Mouse (Mus musculus) liver, adult 2 months (tissue): Measurements from ENCODE around the gene Eml1. TPM values are rescaled to one million over a fixed set of nuclear protein-coding genes. Genes with fewer than 3 reads are reported as not detected.

Source experiments
- DNase-seq: peaks from one replicate; pipeline ENCODE4 v3.0.0-alpha.2; 2011; ENCODE audit warnings: low read depth, low spot score; ENCODE audit errors: extremely low read depth
- H3K27ac ChIP-seq: fragments of 200-500 bp; replicated peaks from 2 replicates; pipeline ENCODE4 v1.5.1; 2012; ENCODE audit warnings: low read depth, mild to moderate bottlenecking, control low read depth, inconsistent platforms, low read length; ENCODE audit not compliant: insufficient read depth
- H3K27me3 ChIP-seq: fragments of 200-500 bp; 2 replicates; pipeline ENCODE4 v1.6.1; 2012; ENCODE audit warnings: mild to moderate bottlenecking, moderate library complexity, low read length, inconsistent platforms; ENCODE audit not compliant: control insufficient read depth, insufficient read depth
- H3K36me3 ChIP-seq: fragments of 200-500 bp; 2 replicates; pipeline ENCODE4 v1.6.1; 2012; ENCODE audit warnings: low read length, inconsistent platforms; ENCODE audit not compliant: control insufficient read depth, insufficient read depth
- H3K4me1 ChIP-seq: fragments of 200-500 bp; 2 replicates; pipeline ENCODE4 v1.6.1; 2011; ENCODE audit warnings: low read length; ENCODE audit not compliant: control insufficient read depth, insufficient read depth
- H3K4me3 ChIP-seq: fragments of 200-500 bp; 2 replicates; pipeline ENCODE4 v1.5.1; 2011; ENCODE audit warnings: low read depth, mild to moderate bottlenecking, control low read depth, low read length, moderate library complexity; ENCODE audit not compliant: insufficient read depth
- H3K79me2 ChIP-seq: fragments of 200-500 bp; 2 replicates; pipeline ENCODE4 v1.6.1; 2012; ENCODE audit warnings: inconsistent platforms, mild to moderate bottlenecking, low read length, moderate library complexity; ENCODE audit not compliant: control insufficient read depth, insufficient read depth
- H3K9ac ChIP-seq: fragments of 200-500 bp; 2 replicates; pipeline ENCODE4 v1.6.1; 2012; ENCODE audit warnings: low read depth, mild to moderate bottlenecking, control low read depth, inconsistent platforms, low read length
- CTCF ChIP-seq: fragments of 200-500 bp; IDR thresholded peaks from 2 replicates; pipeline ENCODE4 v1.5.1; 2011; ENCODE audit warnings: low read depth, low read length, control low read depth
- POLR2A ChIP-seq: fragments of 200-500 bp; IDR thresholded peaks from 2 replicates; pipeline ENCODE4 v1.6.1; 2011; ENCODE audit warnings: low read length, control low read depth; ENCODE audit not compliant: insufficient read depth; ENCODE audit errors: extremely low read depth
- WGBS: fragments of 180-500 bp; shearing (Covaris S2); methylation state at CpG from one replicate; pipeline ENCODE4 v1.1.7; 2018; 5-methylcytosine and 5-hydroxymethylcytosine counted together
- polyA plus RNA-seq: library from polyadenylated mRNA; depleted of rRNA; stranded (reverse); fragments of >200 nt; gene quantifications from 2 replicates; pipeline ENCODE4 v1.2.3, GENCODE M21; 2012
- total RNA-seq: library from RNA; depleted of rRNA; stranded (reverse); fragments of >200 nt; gene quantifications from 2 replicates; pipeline ENCODE4 v1.2.3, GENCODE M21; 2014

The Eml1 gene
- total and polyA plus RNA-seq, 2 experiments, result 1.3 to 2.9 TPM

- H3K4me1 ChIP-seq, result no peaks in the 10 kb centered on the region
- DNase-seq, result no peak
- no peak overlapping the region for H3K27ac ChIP-seq
- H3K4me3 ChIP-seq, result no peak overlapping the region
- 74% methylated on average over 10 of the region's 10 CpGs for WGBS
- TF ChIP-seq CTCF (peak; percentile 44), POLR2A (no peak)
- H3K36me3 ChIP-seq, result no peaks in the 10 kb centered on the region
- no peak overlapping the region for H3K9ac ChIP-seq
- no peaks in the 10 kb centered on the region for H3K27me3 ChIP-seq
- H3K79me2 ChIP-seq, result no peaks in the 10 kb centered on the region
Observed at GRCm38 (mm10) chr12:108536461-108536860, 165.7 kb downstream of the Eml1 start.

- 0 out of 2 replicates have a peak, but pooled peaks cover 2% of the 10 kb centered on the region for H3K27me3 ChIP-seq
- H3K4me1 ChIP-seq, result no peaks in the 10 kb centered on the region
- no peak for TF ChIP-seq POLR2A
- TF ChIP-seq CTCF, result peak; percentile 74
- no peak overlapping the region for H3K4me3 ChIP-seq
- WGBS, result 24% methylated on average over 6 of the region's 6 CpGs
- peak; percentile 14 for DNase-seq
- no peak overlapping the region for H3K9ac ChIP-seq
- H3K36me3 ChIP-seq, result no peaks in the 10 kb centered on the region
- no peak overlapping the region for H3K27ac ChIP-seq
- no peaks in the 10 kb centered on the region for H3K79me2 ChIP-seq
Observed at GRCm38 (mm10) chr12:108541088-108541487, 170.3 kb downstream of the Eml1 start.

DNA sequence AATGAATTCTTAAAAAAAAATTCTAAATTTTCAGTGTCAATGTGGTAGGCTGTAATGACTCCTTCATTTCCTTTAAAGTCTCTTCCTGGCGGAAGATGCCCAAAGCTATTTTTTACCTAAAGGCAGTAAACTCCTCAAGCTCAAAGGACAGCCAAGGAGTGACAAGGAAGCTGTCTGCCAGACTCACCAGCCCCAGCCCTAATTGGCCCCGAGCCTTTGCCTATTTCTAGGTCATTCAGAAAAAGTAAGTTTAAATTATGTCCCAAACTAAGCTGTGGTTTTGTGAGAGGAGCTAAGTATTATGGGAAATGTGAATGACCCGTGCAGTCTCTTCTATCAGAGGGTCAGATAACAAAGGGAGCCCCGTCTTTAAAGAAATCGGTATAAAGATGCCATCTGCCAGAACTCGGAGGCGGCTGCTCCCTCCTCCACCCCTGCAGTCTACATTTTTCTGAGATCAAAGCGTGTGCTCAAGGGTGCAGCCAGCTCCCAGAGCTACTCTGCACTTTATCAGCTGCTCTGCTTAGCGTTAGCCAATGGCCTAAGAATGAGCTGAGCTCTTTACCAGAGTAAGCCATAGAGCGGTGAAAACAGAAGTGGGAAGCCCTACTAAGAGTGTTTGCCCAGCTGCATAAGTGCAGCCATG is 175.9 kb downstream of the Eml1 start:
- Histone ChIP-seq H3K79me2 (no peaks in the 10 kb centered on the region), H3K4me3 (no peak overlapping the region), H3K9ac (no peak overlapping the region), H3K27me3 (0 out of 2 replicates have a peak, but pooled peaks cover 2% of the 10 kb centered on the region), H3K4me1 (no peaks in the 10 kb centered on the region), H3K36me3 (no peaks in the 10 kb centered on the region), H3K27ac (no peak overlapping the region)
- no peak for TF ChIP-seq POLR2A
- DNase-seq, result no peak
- 26% methylated on average over 10 of the region's 10 CpGs for WGBS

DNA sequence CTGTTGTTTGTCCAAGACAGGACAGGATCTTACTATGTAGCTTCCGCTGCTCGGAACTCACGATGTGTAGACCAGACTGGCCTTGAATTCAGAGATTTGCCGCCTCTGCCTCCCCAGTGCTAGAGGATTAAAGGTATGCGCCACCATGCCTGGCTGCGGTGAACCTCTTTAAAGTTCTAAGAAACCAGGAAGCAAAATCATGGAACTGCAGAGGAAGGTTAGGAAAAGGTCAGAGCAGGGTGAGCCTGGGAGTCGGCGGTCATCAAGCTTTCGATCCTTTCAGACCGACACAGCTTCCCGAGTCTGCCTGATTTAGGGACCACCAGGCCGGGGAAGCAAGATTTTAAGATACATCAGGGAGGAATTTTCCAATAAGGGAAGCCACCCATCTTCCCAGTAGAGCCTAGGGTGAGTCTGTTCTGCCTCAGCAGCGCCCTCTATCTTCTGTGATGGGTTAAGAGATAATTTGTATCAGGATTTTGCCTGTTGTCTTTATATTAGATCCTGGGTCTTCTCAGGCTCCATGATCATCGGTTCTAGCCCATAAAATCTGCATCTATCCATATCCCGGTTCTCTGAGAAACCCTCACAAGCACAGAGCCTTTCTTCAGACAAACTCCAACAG is 176.6 kb downstream of the Eml1 start:
- TF ChIP-seq POLR2A (no peak), CTCF (no peak)
- Histone ChIP-seq H3K9ac (no peak overlapping the region), H3K4me1 (no peaks in the 10 kb centered on the region), H3K27ac (no peak overlapping the region), H3K36me3 (no peaks in the 10 kb centered on the region), H3K4me3 (no peak overlapping the region), H3K79me2 (no peaks in the 10 kb centered on the region), H3K27me3 (0 out of 2 replicates have a peak, but pooled peaks cover 2% of the 10 kb centered on the region)
- WGBS, result 71% methylated on average over 15 of the region's 15 CpGs
- no peak for DNase-seq

DNA sequence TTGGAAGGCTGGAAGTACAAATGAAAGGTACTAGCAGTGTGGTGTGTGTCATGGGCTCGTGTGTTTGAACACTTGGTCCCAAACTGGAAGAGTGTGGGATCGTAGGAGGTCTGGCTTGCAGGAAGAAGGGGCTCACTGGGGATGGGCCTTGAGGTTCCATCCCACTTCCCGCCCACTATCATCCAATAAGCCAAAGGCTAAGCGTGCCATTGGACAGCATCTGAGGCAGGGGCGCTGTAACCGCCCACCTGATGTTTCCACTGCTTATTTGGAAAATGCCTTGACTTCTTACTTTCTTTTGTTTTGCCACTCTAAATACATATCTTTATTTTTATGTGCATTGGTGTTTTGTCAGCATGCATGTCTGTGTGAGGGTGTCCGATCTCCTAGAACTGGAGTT is 181.0 kb downstream of the Eml1 start:
- no peak for DNase-seq
- no peak overlapping the region for H3K27ac ChIP-seq
- no peak overlapping the region for H3K4me3 ChIP-seq
- TF ChIP-seq POLR2A, result no peak
- no peak for TF ChIP-seq CTCF
- WGBS, result 80% methylated on average over 7 of the region's 7 CpGs
- no peaks in the 10 kb centered on the region for H3K79me2 ChIP-seq
- no peaks in the 10 kb centered on the region for H3K36me3 ChIP-seq
- H3K9ac ChIP-seq, result no peak overlapping the region
- no peaks in the 10 kb centered on the region for H3K4me1 ChIP-seq
- peaks cover 20% of the 10 kb centered on the region for H3K27me3 ChIP-seq

DNA sequence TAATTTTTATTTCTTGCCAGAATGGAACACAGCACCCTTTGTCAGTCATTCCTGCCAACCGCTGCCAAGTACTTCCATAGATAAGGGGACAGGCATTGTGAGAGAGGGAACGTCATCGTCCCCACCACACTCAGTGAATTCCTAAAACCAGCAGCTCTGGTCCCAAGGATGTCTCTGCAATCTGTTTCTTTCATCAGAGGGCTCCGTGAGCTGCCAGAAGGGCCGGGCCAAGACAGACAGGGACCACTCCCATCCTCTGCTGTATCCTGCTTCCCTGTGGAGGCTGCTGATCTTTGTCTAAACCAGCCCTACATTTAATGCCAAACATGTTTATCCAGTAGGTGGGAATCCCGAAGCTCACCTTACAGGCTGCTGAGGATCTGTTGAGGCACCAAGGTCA is 182.3 kb downstream of the Eml1 start:
- H3K79me2 ChIP-seq, result no peaks in the 10 kb centered on the region
- H3K27ac ChIP-seq, result no peak overlapping the region
- no peak overlapping the region for H3K9ac ChIP-seq
- H3K4me1 ChIP-seq, result no peaks in the 10 kb centered on the region
- TF ChIP-seq CTCF, result no peak
- TF ChIP-seq POLR2A, result no peak
- no peaks in the 10 kb centered on the region for H3K36me3 ChIP-seq
- no peak overlapping the region for H3K4me3 ChIP-seq
- DNase-seq, result no peak
- peaks cover 20% of the 10 kb centered on the region for H3K27me3 ChIP-seq
- 47% methylated on average over 6 of the region's 6 CpGs for WGBS
